Mouse (Mus musculus): ENCODE results near the gene AW011738. TPM values are rescaled to one million over a fixed set of nuclear protein-coding genes. Genes with fewer than 3 reads are reported as not detected.

AW011738 gene
- polyA plus RNA-seq, 1 experiment, result 6.8 TPM

DNA sequence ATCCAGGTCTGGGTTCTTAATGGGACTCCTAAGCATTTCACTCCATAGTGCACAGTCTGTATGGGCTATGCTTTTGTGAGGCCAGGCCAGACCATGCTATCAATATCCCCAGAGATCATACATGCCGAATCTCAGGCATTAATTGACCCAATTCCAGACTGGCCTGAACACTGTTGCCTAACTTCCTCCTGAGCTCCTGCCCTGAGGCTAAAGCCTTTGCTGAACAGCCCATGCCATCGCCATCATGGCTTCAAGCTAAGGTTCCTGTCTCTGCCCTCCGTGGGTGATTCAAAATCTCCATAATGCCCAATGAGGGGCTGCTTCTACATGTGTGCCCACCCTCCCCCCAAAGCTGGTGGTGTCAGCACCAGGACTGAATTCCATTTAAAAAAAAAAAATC is 49.5 kb downstream of the AW011738 start:
- no peaks in the 10 kb centered on the region; the same call in 1 of the 2 replicates for H3K27me3 ChIP-seq (ENCODE audit: control insufficient read depth, insufficient read depth, low read length)
- WGBS, result 50% methylated on average over 3 of the region's 3 CpGs
- H3K27ac ChIP-seq (ENCODE audit: insufficient read depth, low read length), result no peak overlapping the region
- no peak overlapping the region for H3K4me3 ChIP-seq (replicated peaks; ENCODE audit: insufficient read depth, low read depth, low read length)
- no peak for DNase-seq
- 0 out of 2 replicates have a peak, but pooled peaks cover 3% of the 10 kb centered on the region for H3K4me1 ChIP-seq (ENCODE audit: control insufficient read depth, insufficient read depth, low read length)
- TF ChIP-seq POLR2A (IDR thresholded peaks at IDR 0.05; ENCODE audit: borderline replicate concordance, insufficient read depth, low read length) (no peak), CTCF (IDR thresholded peaks at IDR 0.05; ENCODE audit: borderline replicate concordance, insufficient read depth, low read depth, low read length) (no peak)

DNA sequence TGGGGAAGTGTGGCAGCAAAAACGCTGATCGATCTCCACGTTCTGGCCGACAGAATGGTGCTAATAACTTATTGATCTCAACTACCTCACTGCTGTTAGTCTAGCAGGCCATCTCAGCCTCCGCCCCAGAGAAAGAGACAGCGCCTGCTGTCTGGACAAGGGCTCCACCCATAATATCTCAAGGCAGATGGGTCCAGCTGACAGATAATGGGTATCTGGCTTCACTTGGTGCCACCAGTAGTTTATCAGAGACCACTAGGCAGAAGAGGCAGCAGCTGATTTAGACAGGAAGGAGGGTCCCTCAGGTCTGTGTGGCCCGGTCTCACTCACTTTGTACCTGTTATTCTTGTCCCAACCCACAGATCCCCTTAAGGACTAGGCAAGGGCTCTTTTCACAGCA is 49.9 kb downstream of the AW011738 start:
- Histone ChIP-seq H3K4me1 (ENCODE audit: control insufficient read depth, insufficient read depth, low read length) (0 out of 2 replicates have a peak, but pooled peaks cover 3% of the 10 kb centered on the region), H3K27ac (ENCODE audit: insufficient read depth, low read length) (no peak overlapping the region), H3K27me3 (ENCODE audit: control insufficient read depth, insufficient read depth, low read length) (no peaks in the 10 kb centered on the region; the same call in 1 of the 2 replicates), H3K4me3 (replicated peaks; ENCODE audit: insufficient read depth, low read depth, low read length) (no peak overlapping the region)
- TF ChIP-seq CTCF (IDR thresholded peaks at IDR 0.05; ENCODE audit: borderline replicate concordance, insufficient read depth, low read depth, low read length) (no peak), POLR2A (IDR thresholded peaks at IDR 0.05; ENCODE audit: borderline replicate concordance, insufficient read depth, low read length) (no peak)
- 63% methylated on average over 7 of the region's 7 CpGs for WGBS
- DNase-seq, result no peak

DNA sequence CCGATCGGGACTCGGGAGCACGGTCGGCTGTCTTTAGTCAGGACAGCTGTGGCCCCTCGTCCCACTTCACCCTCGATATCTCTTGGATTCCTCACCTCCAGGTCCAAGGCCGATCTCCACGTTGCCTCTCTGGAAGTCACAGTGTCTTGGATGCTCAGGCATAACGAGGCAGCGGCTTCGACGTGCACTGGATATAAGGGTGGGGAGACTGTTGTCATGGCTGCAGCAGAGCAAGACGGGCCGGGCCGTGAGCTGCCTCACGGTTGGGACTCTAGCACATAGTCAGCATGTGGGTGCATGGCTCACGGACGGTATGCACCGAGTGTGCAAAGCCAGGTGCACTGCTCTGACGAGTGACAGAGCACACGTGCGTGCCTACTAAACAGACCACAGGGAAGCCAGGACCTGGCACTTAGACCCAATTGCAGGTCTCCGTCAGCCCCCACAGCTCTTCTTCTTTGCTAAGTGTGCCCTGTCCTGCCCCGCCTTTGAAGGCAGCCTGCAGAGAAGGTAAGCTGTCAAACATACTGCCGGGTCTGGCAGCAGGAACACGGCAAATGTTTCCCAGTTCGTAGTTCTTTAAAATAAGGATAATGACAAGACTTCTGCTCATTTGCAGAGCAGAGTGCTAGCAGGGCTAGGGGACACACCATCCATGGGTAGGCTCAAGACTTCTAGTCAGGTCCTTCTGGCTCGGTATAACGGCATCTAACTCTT is 51.4 kb downstream of the AW011738 start:
- no peak for TF ChIP-seq POLR2A (IDR thresholded peaks at IDR 0.05; ENCODE audit: borderline replicate concordance, insufficient read depth, low read length)
- no peak for TF ChIP-seq CTCF (IDR thresholded peaks at IDR 0.05; ENCODE audit: borderline replicate concordance, insufficient read depth, low read depth, low read length)
- no peak overlapping the region for H3K27ac ChIP-seq (ENCODE audit: insufficient read depth, low read length)
- peak overlapping the region; percentile 46 for H3K4me3 ChIP-seq (replicated peaks; ENCODE audit: insufficient read depth, low read depth, low read length)
- H3K4me1 ChIP-seq (ENCODE audit: control insufficient read depth, insufficient read depth, low read length), result 0 out of 2 replicates have a peak, but pooled peaks cover 3% of the 10 kb centered on the region
- no peaks in the 10 kb centered on the region; the same call in 1 of the 2 replicates for H3K27me3 ChIP-seq (ENCODE audit: control insufficient read depth, insufficient read depth, low read length)
- WGBS, result 8% methylated on average over 25 of the region's 30 CpGs
- DNase-seq, result no peak

Other genes starting within 250 kb of the AW011738 start
- 16.8 and 22.1 TPM in 2 replicates for gene C1qtnf12, start 241.0 kb upstream of the AW011738 start, polyA plus RNA-seq (2012; rRNA removed)
- gene B3galt6, start 210.7 kb upstream of the AW011738 start, polyA plus RNA-seq (2012; rRNA removed), result 10.8 and 11.4 TPM in 2 replicates
- 136 and 142 TPM in 2 replicates for gene Sdf4, start 210.4 kb upstream of the AW011738 start, polyA plus RNA-seq (2012; rRNA removed)
- 3.6 and 5.2 TPM in 2 replicates for gene Tnfrsf4, start 189.5 kb upstream of the AW011738 start, polyA plus RNA-seq (2012; rRNA removed)
- 0.10 and 0.11 TPM in 2 replicates for gene Tnfrsf18, start 177.1 kb upstream of the AW011738 start, polyA plus RNA-seq (2012; rRNA removed)
- gene Ttll10, start 143.9 kb upstream of the AW011738 start, polyA plus RNA-seq (2012; rRNA removed), result 0.11 and 0.32 TPM in 2 replicates
- gene 9430015G10Rik, start 93.3 kb upstream of the AW011738 start, polyA plus RNA-seq (2012; rRNA removed), result 32.6 and 34.3 TPM in 2 replicates
- 2.0 and 2.1 TPM in 2 replicates for gene Rnf223, start 72.8 kb upstream of the AW011738 start, polyA plus RNA-seq (2012; rRNA removed)
- gene Agrn, start 5.8 kb upstream of the AW011738 start, polyA plus RNA-seq (2012; rRNA removed), result 109 and 111 TPM in 2 replicates
- 3.5 and 4.8 TPM in 2 replicates for gene Isg15, start 2.5 kb upstream of the AW011738 start, polyA plus RNA-seq (2012; rRNA removed)
- gene Perm1, start 12.6 kb downstream of the AW011738 start, polyA plus RNA-seq (2012; rRNA removed), result 1.3 and 1.4 TPM in 2 replicates
- 93.4 and 101 TPM in 2 replicates for gene Plekhn1, start 31.6 kb downstream of the AW011738 start, polyA plus RNA-seq (2012; rRNA removed)
- gene Noc2l, start 32.7 kb downstream of the AW011738 start, polyA plus RNA-seq (2012; rRNA removed), result 73.5 and 75.9 TPM in 2 replicates
- 1.7 and 1.8 TPM in 2 replicates for gene Samd11, start 52.4 kb downstream of the AW011738 start, polyA plus RNA-seq (2012; rRNA removed)
- gene Vmn2r-ps159, start 127.8 kb downstream of the AW011738 start, polyA plus RNA-seq (2012; rRNA removed), result not detected in 2 replicates

All from cerebellum, adult 2 months (tissue).